Mouse (Mus musculus) macrophage (primary cell): ENCODE data around the gene Cdk5r2. TPM values are rescaled to one million over a fixed set of nuclear protein-coding genes. Genes with fewer than 3 reads are reported as not detected.

ENCODE experiments used
- H3K27ac ChIP-seq: fragments of 350-480 bp; formaldehyde crosslinking; 2 replicates; pipeline ENCODE4 v1.9.0; 2021
- H3K36me3 ChIP-seq: fragments of 350-480 bp; formaldehyde crosslinking; 2 replicates; pipeline ENCODE4 v1.9.0; 2021; ENCODE audit errors: inconsistent target
- H3K4me3 ChIP-seq: fragments of 350-480 bp; formaldehyde crosslinking; 2 replicates; pipeline ENCODE4 v1.9.0; 2021; ENCODE audit errors: inconsistent target
- H3K79me2 ChIP-seq: fragments of 350-480 bp; formaldehyde crosslinking; 2 replicates; pipeline ENCODE4 v1.9.0; 2021; ENCODE audit errors: inconsistent target
- WGBS: methylation state at CpG from one replicate; pipeline ENCODE4 v1.1.7; 2026; ENCODE audit warnings: inconsistent platforms; ENCODE audit not compliant: missing documents; 5-methylcytosine and 5-hydroxymethylcytosine counted together
- polyA plus RNA-seq: library from polyadenylated mRNA; stranded (reverse); fragments of 250-400 nt; gene quantifications from 3 replicates; pipeline ENCODE4 v1.2.4, GENCODE M21; 2018; ENCODE audit warnings: inconsistent platforms

Cdk5r2 gene
- polyA plus RNA-seq, 1 experiment from 2014 or later, result not detected

DNA sequence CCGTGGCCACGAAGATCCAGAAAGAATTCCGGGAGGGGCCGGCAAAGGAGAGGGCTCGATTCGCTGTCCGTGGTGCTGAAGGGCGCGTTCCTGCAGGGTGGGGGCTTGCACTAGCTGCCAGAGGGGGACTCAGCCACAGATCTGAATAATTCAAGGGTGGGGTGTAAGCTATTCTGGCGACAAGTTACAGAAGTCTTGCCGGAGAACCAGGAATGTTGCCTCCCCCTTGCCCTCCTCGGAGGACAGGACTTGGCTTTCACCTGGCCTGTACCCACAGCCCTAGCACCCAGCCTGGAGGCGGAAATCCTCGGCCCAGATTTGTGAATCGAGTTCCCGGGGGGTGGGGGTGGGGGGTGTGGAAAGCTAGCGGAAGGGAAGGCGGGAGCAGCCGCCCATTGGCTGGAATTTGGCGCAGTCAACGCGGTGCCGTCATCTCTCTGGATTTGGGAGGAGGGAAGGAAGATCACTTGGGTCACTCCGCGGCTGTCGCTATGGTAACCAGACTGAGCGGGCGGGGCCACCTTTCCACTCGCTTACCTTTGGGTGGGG, 3.5 kb downstream of the Cdk5r2 start:
- no peaks in the 10 kb centered on the region for H3K79me2 ChIP-seq
- H3K4me3 ChIP-seq, result no peak overlapping the region
- H3K27ac ChIP-seq, result no peak overlapping the region
- H3K36me3 ChIP-seq, result no peaks in the 10 kb centered on the region
- WGBS, result 3% methylated on average over 29 of the region's 29 CpGs

DNA sequence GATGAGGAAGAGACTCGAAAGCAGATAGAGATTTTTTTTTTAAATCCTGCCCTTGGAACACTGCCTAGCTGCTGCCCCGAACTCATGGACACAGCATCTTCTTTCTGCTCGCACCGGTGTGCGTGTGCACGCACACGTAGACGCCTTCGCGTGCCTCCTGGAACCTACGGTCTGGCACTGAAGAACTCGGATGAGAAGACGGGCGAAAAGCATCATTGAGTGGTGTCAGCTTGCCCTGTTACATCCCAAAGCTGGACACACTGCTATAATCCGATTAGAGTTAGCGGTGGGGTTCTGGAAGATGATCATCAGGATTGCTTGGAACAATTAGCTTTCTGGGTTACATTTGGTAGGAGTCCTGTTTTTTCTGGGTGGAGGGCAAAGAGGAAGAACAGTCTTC, 4.1 kb downstream of the Cdk5r2 start:
- Histone ChIP-seq H3K27ac (no peak overlapping the region), H3K79me2 (no peaks in the 10 kb centered on the region), H3K4me3 (no peak overlapping the region), H3K36me3 (no peaks in the 10 kb centered on the region)
- 12% methylated on average over 16 of the region's 16 CpGs for WGBS

DNA sequence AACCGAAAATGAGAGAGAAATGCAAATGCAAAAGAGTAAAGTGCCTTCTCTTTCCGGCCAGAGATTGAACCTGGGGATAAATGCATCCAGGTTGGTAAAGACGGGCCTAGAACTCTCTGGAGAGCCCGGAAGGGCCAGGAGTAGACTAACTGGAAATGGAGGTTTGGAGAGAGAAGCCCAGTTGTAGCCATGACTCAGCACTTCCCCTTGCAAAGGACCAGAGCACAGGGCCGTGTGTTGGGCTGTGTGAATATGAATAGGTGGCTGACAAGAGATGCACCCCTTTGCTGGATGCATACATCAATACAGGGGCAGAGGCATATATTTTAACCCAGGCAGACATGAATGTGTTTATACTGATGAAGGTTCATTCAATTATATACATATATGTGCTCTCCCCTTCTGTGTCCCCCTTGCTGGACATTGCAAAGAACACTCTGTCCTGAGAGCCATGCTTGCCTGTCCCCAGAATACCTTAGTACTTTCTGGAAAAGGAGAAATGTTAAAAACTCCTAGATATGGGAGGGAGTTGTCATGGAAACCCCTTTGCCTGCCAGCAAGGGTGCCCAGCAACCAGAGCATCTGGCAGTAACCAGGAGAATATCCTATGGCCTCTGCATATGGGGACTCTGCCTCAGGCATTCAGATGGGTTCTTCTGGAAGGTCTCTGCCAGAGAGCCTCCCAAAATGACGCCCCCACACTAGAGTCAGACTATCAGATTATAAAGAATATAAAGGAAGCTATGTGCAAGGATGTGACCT, 4.7 kb downstream of the Cdk5r2 start:
- no peaks in the 10 kb centered on the region for H3K36me3 ChIP-seq
- no peak overlapping the region for H3K27ac ChIP-seq
- H3K4me3 ChIP-seq, result no peak overlapping the region
- WGBS, result 31% methylated on average over 6 of the region's 6 CpGs
- no peaks in the 10 kb centered on the region for H3K79me2 ChIP-seq

DNA sequence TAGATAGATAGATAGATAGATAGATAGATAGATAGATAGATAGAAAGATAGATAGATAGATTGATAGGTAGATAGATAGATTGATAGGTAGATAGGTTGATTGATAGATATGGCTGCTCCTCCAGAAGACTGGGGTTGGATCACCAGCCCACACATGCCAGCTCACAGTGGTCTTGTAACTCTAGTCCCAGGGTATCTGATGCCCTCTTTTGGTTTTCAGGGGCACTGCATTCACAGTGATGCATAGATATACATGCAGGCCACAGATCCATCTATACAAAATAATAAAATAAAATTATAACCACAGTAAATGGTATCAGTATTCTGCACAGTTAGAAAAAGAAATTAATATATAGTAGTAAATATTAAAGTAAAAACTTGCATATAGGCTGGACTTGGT, 7.0 kb downstream of the Cdk5r2 start:
- no peaks in the 10 kb centered on the region for H3K36me3 ChIP-seq
- H3K79me2 ChIP-seq, result no peaks in the 10 kb centered on the region
- H3K27ac ChIP-seq, result no peak overlapping the region
- no peak overlapping the region for H3K4me3 ChIP-seq

DNA sequence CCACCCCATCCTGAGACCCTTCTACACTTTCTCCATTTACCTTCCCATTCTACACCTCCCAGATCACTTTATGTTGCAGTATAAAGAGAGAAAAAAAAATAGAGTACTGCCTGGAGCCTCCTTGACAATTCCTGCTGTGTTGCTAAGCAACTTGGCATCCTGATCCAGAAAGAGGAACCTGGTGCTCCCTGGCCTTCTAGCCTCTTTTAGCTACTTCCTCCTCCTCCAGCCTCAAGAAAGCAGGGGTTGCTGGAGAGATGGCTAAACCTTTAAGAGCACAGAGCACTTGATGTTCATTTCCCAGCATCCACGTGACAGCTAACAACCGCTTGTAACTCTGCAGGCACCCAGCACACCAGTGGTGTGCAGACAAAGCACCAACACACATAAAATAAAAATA, 17.5 kb downstream of the Cdk5r2 start:
- 20% methylated on average over 2 of the region's 2 CpGs for WGBS
- Histone ChIP-seq H3K4me3 (no peak overlapping the region), H3K36me3 (no peaks in the 10 kb centered on the region), H3K79me2 (no peaks in the 10 kb centered on the region), H3K27ac (no peak overlapping the region)

DNA sequence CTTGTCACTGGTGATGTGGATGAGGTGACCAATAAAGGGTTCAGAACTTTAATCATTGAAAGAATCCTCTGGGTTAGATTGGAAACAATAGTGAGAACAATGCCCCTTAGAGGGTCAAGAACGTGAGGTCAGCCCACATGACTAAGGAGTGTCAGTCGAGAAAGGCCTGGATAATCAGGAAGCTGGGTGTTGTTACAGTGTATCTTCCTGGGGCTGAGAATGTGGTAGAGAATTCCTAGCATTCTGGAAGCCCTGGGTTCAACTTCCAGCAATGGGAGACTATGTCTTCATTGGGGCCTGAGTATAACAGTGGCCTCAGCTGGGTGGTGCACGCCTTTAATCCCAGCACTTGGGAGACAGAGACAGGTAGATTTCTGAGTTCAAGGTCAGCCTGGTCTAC, 22.5 kb downstream of the Cdk5r2 start:
- 35% methylated on average over 3 of the region's 3 CpGs for WGBS
- no peaks in the 10 kb centered on the region for H3K79me2 ChIP-seq
- H3K36me3 ChIP-seq, result no peaks in the 10 kb centered on the region

DNA sequence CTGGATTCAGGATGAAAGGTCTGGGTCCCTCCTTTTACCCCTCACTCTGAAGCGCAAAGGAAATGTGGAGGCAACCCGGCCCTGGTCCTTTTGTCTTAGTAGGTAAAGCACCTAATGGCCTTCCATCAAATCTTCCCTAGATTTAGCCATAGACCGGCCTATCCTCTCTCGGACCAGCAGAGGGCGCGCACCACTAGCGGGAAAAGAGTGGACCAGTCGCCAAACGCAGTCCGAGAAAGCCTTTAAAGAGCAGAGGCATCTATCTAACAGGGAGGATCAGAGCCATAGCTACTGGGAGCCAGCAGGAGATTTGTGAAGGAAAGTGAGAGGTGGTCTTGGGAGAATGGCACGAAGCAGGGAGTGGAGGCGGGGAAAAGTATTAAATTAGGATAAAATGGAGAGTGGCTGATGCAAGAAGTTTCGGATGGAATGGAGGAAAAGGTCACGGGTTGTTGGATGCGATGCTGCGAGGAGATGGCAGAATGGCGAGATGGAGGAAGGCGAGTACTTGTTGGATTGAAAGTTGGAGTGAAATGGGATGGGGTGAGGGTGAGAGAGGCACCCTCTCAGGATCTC, 26.1 kb downstream of the Cdk5r2 start:
- Histone ChIP-seq H3K36me3 (no peaks in the 10 kb centered on the region), H3K4me3 (no peak overlapping the region), H3K79me2 (no peaks in the 10 kb centered on the region), H3K27ac (no peak overlapping the region)
- 3% methylated on average over 12 of the region's 18 CpGs for WGBS

More for the DNA sequence above, 22.5 kb downstream of the Cdk5r2 start:
- Histone ChIP-seq H3K4me3 (no peak overlapping the region), H3K27ac (no peak overlapping the region)

DNA sequence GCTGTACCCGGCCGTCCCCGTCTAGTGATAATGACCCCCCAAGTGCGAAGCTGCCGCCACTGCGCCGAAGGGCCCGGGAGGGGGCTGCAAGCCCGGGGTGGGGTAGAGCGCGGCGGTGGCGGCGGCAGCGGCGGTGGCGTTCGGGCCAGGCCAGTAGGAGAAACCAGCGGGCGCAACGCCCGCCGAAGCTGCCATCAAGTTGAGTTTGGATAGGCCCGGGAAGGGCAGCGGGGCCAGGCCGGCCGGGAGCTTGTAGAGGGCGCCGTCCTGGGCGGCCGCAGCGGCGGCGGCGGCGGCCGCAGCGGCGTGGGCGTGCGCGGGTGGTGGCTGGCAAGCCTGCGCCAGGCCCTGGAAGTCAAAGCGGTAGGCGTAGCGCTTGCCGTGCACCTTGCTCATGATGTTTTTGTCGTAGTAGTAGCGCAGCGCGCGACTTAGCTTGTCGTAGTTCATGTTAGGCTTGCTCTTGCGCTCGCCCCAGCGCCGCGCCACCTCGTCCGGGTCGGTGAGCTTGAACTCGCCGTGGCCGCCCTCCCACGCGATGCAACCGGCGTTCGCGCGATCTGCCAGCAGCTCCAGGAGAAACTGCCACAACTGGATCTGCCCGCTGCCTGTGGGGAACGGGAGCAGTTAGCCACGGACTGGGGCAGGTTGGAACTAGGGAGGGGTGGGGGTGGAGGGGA, 27.5 kb downstream of the Cdk5r2 start:
- Histone ChIP-seq H3K36me3 (no peaks in the 10 kb centered on the region), H3K79me2 (no peaks in the 10 kb centered on the region), H3K4me3 (no peak overlapping the region), H3K27ac (no peak overlapping the region)
- WGBS, result 2% methylated on average over 66 of the region's 74 CpGs

DNA sequence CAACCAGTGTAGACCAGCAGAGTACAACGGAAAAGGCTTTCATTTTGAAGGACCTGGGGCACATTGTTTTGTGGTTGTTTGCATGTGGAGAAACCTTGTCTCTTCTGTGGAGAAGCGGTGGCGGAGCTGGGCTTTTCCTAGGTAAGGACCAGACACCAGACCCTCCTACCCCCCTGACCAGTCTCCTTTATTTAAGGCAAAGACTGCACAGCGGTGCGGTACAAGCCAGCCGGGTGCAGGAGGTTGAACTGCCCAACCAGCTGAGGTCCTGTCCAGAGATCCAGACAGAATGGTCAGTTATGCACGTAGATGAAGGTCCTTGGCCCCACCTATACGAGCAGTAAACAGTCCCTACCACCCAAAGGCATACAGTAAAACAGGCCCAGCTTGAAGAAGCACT, 28.1 kb downstream of the Cdk5r2 start:
- no peaks in the 10 kb centered on the region for H3K79me2 ChIP-seq
- H3K36me3 ChIP-seq, result no peaks in the 10 kb centered on the region
- 9% methylated on average over 8 of the region's 8 CpGs for WGBS
- no peak overlapping the region for H3K27ac ChIP-seq
- H3K4me3 ChIP-seq, result no peak overlapping the region

DNA sequence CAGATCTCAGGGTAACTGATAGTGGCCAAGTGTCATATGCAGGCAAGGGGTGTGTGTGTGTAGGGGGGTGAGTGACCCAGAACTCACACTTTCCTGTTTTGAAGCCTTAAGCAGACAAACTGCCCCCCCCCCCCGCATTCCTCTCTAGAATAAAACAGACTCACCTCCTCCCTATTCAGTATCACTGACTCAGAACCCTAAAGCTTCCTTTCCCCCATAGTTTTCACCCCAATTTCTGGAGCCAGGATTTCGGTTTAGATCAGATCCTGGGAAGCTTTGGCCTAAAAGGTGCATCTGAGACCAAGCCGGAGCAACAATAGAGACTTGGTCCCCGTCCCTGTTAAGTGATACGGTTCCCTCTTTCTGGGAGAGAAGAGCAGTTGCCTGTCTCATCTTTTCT, 28.7 kb downstream of the Cdk5r2 start:
- H3K27ac ChIP-seq, result no peak overlapping the region
- H3K36me3 ChIP-seq, result no peaks in the 10 kb centered on the region
- WGBS, result 31% methylated on average over 4 of the region's 5 CpGs
- no peaks in the 10 kb centered on the region for H3K79me2 ChIP-seq
- H3K4me3 ChIP-seq, result no peak overlapping the region

DNA sequence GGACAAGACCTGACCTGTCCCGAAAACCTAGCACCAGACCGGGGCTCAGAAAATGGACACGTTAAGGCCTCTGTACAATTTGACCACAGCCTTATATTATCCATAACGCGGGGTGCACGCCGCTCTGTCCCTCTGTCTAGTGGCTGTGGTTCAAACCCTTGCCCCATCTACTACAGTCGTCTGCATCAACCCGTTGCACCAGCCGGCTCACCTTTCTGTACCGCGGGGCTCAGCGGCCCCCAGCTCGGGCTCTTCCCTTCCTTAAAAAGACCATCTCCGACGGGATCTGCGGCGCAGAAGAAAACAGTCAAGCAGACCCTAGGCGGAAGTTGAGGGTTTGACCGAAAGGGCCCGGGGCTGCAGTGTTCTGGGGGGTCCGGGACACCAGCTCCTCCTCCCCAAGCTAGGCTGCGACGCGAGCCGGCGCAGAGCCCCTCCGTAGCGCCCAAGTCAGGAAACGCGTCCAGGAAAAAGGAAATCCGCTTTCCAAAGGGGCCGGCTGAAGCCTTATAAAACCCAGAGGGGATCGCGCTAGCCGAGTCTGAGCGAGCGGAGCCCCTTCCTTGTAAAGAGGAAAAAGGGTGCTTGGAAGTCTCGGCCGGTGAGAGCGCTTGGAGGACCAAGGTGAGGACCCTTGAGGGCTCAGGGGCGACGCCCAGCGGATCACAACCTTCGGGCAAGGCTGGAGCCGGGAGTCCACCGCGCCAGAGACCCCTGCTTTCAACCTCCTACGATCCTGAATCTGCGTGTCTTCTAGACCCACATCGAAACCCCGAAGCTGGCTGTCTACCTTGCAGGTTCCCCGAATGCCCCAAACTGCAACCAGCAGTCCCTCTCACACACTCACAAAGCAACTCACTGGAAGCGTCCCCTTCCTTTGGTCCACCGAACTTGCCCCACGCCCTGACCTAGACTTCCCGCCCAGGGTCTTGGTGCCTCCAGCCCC, 29.7 kb downstream of the Cdk5r2 start:
- no peaks in the 10 kb centered on the region for H3K36me3 ChIP-seq
- no peaks in the 10 kb centered on the region for H3K79me2 ChIP-seq
- H3K4me3 ChIP-seq, result no peak overlapping the region
- WGBS, result 4% methylated on average over 57 of the region's 57 CpGs
- H3K27ac ChIP-seq, result no peak overlapping the region

DNA sequence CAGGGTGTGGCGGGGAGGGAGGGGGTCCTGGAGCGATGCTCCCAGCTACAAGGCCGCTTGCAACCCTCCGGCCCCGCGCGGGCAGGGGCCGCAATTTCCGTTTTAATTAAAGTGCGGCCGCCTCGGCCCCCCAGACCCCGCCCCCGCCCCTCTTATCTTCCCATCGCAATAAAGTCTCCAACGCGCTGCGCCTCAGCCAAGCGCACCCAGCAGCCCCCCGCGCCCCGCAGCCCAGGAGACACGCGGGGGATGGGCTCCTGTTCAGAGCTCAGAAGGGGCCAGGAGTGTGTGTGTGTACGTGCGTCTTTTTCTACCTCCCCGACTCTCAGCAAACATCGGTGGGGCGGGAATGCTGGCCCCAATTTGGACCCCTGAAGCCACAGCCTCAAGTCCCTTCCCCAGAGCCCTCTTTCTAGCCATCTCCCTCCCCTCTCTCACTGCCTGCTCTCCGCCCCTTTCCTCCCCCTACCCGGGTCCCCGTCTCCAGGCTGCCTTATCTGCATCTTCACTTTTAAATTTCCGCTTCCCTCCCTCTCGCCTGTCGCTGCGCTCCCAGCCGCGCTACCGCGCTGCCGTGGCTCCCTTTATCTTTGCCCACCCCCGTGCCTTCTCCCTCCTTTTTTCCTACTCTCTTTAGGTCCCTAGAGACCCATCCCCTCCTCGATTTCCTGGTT, 30.8 kb downstream of the Cdk5r2 start, which contains the start of gene Fev:
TSS of gene Fev (minus strand) at position 51 of the 674 bp plus-strand sequence.
- 1% methylated on average over 42 of the region's 43 CpGs for WGBS
- H3K79me2 ChIP-seq, result no peaks in the 10 kb centered on the region
- no peaks in the 10 kb centered on the region for H3K36me3 ChIP-seq
- no peak within 1 kb of the TSS for H3K4me3 ChIP-seq
- H3K27ac ChIP-seq, result no peak within 1 kb of the TSS

DNA sequence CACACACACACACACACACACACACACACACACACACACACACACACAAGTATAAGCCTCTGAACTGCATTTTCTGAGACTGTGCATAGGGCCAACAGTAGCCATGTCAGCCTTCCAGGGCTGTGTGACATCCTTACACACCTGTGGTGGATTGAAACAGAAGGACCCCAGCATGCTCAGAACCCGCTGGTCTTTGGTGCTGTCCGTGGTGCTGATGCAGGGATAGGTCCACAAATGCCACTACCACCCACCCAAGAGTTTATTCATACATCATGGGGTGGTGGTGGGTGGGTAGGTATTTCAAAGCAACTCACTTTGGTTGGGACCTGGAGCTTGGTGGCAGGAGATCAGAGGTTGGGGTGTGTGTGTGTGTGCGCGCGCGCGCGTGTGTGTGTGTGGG, 36.8 kb downstream of the Cdk5r2 start:
- Histone ChIP-seq H3K36me3 (no peaks in the 10 kb centered on the region), H3K79me2 (no peaks in the 10 kb centered on the region), H3K27ac (no peak overlapping the region), H3K4me3 (no peak overlapping the region)
- 8% methylated on average over 2 of the region's 8 CpGs for WGBS
